Mouse (Mus musculus) thymus, adult 2 months (tissue): ENCODE data around the gene Plek.

Experiments used
- CTCF ChIP-seq: fragments of 200-500 bp; IDR thresholded peaks from 2 replicates; pipeline ENCODE4 v1.5.1; 2012; ENCODE audit warnings: mild to moderate bottlenecking, control low read depth, low read length, moderate library complexity, borderline replicate concordance; ENCODE audit not compliant: control insufficient read depth, poor library complexity, insufficient read depth; ENCODE audit errors: extremely low read depth
- POLR2A ChIP-seq: fragments of 200-500 bp; IDR thresholded peaks from 2 replicates; pipeline ENCODE4 v1.6.1; 2012; ENCODE audit warnings: mild to moderate bottlenecking, low read length, control low read depth, moderate library complexity; ENCODE audit not compliant: control insufficient read depth, poor library complexity, insufficient read depth; ENCODE audit errors: extremely low read depth

GRCm38 (mm10) chr11:17023984-17024383 is 28.2 kb downstream of the Plek start:
- TF ChIP-seq CTCF, result no peak
- no peak for TF ChIP-seq POLR2A
